Mouse (Mus musculus) kidney, postnatal 14 days (tissue): Measurements from ENCODE around the gene Olfr555.
"Not testable (repeated sequence)": the region's sequence is repeated elsewhere in the genome, so short reads cannot be mapped to it uniquely, and the experiment has no call there.

Experiments
- DNase-seq: peaks from one replicate; pipeline ENCODE4 v3.0.0; 2022; ENCODE audit warnings: mixed read lengths

The Olfr555 gene

DNA sequence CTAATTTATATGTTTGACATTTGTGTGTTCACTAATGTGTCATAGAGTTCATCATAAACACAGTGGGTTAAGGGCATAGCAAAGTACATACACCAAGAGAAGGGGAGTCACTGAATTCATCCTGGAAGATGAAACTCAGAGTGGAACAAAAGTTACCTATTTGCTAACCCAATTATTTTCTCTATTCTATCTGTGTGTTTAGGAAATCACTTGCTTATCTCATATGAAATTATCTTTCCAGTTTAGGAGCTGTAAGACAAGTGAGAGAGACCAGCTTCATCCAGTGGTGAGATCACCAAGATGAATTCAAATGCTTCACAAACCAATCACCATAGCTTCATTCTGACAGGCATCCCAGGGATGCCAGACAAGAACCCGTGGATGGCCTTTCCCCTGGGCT, at the start of gene Olfr555:
Olfr555 (plus strand) TSS at position 301 of the 400 bp plus-strand sequence.
- DNase-seq, result no peak

DNA sequence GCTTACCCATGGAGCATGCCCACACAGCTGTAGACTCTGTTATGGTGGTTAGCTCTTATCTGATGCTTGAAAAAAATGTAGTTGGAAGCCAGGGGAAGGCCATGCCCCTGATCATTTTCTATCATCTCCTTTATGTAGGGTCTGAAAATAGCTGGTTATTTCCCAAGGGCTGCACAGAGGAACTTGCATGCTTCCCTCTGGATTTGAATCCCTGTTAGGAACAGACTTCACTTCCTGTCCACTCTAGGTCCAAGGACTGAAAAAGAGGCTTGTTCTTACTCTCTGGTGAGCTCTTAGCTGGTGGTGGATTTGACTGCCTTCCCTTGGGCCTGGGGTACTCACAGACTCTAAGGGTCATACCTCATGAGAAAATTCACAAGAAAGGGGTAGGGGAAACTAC, 40.5 kb upstream of the Olfr555 start, which contains the start of gene Olfr553:
Olfr553 (minus strand) TSS at position 101 of the 400 bp plus-strand sequence.
- no peak for DNase-seq

DNA sequence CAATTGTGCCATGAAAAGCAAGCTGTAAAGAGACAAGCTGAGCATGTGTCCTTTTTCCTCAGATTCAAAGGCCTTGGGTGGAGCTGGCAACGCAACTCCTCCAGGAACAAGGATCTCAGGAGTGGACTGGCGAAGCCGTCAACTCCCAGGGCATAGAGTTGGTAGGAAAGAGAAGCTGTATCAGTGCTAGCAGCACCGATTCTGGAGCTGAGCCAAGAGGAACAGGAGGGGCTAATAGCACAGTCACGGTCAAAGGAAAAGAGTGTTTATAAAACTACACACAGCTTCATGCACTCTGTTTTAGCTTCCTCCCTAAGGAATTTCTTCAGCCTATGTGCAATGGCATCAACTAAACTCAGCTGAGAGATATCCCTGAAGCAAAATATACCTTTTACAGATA, 39.0 kb upstream of the Olfr555 start:
- no peak for DNase-seq

DNA sequence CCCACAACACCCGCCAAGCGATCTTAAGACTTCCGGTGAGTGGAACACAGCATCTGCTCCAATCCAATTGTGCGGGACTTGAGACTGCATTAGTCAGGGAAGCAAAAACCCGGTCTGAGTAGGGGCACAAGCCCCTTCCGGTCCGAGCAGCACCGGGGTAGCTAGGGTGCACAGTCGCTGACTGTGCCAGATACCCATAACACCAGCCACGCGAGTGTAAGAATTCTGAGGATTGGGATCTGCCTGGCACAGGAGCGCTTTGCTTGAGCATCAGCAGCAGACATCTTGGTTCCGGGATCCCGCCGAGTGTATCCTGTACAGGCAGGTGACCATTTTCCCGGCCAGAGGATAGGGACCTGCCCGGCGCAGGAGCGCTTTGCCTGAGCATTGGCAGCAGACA, 38.3 kb upstream of the Olfr555 start:
- DNase-seq, result not testable (repeated sequence)

DNA sequence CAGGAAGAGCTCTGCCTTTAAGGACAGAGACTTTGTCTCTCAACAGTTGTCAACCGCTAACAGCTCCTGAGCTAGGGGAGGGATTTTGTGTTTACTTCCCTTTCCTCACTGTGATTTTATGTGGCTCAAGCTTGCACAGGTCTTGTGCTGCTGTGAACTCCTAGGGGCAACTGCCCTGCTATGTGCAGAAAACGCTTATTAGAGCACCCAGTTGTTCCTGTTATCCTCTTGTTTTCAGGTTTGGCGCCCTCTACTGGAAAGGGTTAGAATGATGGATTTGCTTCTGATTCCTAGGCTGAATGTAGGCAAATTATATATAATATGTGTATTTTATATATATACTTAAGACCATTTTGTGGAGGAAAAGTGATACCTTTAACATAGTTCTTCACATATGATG, 22.0 kb upstream of the Olfr555 start:
- peak; percentile 51 for DNase-seq

DNA sequence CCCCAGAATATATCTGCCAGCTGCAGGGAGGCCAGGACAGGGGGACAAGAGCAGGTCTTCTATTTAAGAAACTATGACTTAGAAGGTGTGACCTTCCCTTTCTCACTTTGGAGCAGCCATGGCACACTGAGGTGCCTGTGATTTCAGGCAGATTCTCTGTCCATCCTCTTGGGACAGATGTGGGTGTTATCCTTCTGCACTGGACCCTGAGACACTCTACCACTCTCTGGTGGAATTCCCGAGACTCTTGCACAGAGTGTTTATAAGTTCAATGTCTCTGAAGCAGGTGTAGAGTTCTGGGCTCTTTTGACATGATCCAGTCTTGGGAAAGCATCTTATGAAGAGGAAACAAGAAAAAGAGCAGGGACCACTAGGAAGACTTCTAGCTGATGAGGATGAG, 20.5 kb upstream of the Olfr555 start, which contains the start of gene Olfr554:
Olfr554 (plus strand) TSS at position 301 of the 400 bp plus-strand sequence.
- DNase-seq, result no peak

DNA sequence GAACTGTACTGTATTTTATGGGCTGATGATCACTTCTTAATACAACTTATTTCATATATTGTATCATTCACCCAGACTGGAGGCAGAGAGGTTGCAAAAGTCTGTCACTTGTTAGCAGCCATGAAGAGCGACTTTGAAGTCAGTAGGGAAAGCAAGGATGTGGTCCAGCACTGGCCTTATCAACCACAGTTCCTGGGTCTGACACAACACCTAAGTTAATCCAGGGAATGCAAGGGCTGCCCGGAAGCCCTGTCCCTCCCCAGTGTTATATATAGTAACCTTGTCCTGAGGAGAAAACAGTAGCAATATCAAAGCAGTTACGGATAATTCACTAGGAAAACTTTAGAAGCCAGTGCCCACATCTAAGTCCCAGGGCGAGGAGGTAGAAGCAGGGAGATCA, 13.7 kb upstream of the Olfr555 start:
- not testable (repeated sequence) for DNase-seq

DNA sequence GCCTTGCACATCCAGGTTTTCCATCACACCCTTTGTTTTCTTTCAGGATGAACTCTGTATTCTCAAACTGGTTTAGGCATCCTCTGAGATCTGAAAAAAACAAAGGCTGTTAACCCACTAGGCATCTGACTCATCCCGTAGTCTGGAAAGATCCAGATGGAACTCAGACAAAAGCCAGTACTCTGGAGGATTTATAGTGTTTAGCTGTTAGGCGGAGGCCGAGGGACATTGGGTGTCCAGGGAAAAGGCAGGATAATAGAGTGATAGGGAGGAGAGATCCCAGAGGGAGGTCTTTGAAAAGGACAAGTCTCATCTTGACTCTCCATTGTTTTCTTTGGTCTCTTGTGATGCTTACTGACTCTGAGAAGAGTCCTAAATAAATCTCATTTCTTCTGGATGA, 6.0 kb downstream of the Olfr555 start, which contains the start of gene Olfr556:
Olfr556 (plus strand) TSS at position 301 of the 400 bp plus-strand sequence.
- no peak for DNase-seq

DNA sequence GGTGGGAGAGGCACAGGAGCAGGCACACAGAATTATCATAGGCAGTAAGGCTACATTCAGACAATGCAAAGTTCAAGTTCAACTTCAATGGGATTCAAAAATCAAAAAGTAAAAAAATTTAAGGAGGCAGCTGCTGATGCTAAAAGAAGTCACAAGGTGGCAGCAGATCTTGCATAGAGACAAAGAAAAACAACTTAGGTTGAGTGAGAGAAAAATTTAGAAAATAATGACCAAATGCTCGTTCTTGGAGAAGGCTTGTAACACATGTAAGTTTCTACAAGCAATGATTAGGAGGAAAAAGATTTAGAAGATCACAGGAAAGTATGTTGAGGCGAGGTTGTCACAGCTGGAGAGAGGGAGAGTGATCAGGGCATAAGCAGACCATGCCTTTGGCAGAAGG, 6.8 kb downstream of the Olfr555 start:
- DNase-seq, result no peak

DNA sequence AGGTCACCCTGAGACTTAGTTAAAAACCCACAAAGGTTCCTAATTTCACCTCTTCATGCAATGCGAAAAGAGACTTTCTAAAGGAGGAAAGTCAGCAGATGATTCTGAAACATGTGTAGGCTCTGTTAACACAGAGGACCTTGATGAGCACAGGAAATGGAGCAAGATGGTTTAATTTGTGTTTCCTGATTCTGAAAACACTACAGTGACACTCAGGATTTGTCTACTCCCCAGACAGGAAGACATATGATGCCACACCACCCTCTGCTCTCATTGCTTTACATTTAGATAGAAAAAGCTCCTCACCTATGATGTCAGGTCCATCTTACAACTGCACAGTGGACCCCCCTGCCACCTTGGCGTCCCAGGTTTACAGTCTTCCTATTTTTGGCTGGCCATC, 17.6 kb downstream of the Olfr555 start:
- no peak for DNase-seq

DNA sequence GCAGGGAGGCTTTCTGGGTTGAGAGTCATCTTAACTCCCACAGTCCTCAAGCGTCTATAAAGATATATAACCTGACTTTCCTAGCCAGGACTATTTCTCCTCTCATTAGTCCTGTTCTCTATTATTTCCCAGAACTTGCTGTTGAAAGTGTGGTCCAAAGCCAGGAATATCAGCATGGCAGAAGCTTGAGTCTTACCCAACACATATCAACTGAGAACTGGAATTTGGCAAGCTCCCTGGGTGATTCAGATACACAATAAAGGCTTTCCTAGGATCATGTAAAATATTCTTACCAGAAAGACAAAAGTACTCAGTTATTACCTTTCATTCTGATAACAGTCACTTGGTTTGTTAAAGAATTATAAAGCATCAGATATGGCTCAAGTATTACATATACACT, 23.3 kb downstream of the Olfr555 start:
- DNase-seq, result no peak

DNA sequence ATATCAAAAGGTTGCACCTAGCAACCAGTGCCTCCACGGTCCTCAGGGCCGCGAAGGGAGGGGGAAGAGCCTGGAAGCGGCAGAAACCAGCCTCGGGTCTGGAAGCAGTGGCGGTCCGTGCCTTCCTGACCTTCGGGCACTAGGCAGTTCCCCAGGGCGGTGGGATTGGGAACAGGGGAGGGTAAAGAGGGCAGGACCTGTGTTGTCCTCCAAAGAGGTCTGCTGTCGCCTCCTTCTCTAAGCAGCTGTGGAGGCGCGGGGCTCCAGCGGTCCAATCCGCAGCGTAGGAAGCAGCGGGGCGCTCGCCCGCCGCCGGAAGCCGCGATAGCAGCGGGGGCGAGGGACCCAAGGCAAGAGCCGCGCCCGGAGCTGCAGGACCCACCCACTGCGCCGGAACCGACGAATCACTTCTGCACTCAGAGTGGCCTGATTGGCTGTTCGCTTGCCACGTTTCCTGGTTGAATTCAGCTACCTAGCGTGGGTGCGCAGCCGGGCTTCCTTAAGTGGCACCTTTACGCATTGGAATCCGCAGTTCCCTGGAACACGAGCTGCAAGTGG, 28.4 kb downstream of the Olfr555 start, which contains the start of gene Trim68:
Trim68 (minus strand) TSS at position 384 of the 558 bp plus-strand sequence.
- DNase-seq, result peak; percentile 94

DNA sequence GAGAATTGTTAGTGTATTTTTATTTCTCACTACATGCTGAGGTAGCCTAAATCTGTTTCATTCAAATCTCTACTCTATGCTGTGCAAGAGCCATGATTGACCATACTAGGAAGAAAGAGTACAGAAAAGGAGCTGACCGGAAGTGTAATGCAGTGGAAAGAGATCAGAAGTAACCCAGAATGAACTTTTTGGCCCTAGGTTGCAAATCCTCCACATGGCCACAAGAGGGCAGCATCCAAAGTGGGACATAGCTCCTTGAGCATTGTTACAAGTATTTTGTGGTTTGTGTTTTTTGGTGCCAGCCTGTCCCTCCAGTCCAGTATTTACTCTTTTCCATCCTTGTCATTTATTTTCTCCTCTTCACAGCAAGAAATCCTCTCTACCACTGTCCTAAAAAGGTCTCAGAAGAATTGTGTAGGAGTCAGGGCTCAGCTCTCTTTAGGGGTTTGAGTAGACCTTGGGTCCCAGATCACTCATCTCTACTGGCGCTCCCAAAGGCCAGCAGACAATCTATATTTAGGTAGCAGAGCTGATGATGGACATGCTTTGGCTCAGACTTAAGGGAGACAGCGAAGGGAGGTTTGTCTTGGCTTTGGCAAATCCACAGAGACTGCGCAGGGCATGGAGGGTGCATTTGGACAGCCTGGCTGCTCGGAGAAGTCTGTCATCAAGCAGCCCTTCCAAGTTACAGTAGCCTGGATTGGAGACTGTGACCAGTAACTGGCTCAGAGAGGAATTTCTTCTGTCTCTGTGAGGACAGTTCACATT, 36.9 kb downstream of the Olfr555 start, which contains the start of gene Olfr557:
Olfr557 (plus strand) TSS at position 553 of the 768 bp plus-strand sequence.
- DNase-seq, result peak; percentile 31

DNA sequence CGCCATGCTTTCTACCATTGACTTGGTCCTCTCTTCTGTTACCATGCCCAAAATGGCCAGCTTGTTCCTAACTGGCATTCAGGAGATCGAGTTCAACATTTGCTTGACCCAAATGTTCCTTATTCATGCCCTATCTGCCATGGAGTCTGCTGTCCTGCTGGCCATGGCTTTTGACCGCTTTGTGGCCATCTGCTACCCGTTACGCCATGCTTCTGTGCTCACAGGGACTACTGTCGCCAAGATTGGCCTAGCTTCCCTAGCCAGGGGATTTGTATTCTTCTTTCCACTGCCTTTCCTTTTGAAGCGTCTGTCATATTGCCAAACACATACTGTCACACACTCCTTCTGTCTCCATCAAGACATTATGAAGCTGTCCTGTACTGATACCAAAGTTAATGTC, 39.8 kb downstream of the Olfr555 start:
- no peak for DNase-seq

DNA sequence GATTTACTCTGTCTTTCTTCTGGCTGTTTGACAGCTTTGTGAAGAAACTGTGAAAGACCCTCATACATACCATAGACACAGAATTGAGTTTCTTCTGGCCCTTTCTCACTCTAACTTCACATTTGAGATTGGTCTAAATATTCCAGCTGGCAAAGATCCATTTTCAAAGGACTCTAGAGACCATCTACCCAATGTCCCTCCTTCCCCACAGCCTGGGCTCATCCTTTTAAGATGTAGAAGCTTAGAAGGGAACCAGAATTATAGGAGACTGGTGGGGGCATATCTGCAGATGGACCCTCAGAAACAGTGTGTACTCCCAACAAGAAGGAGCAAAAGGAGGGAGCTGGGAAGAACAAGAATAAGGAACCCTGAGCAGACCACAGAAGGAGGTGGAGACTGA, 43.3 kb downstream of the Olfr555 start, which contains the start of gene Olfr558:
Olfr558 (plus strand) TSS at position 301 of the 400 bp plus-strand sequence.
- no peak for DNase-seq
